Mouse (Mus musculus) E14TG2a.4 (cell line): ENCODE data around the gene Fbh1.
"Not testable (repeated sequence)": the region's sequence is repeated elsewhere in the genome, so short reads cannot be mapped to it uniquely, and the experiment has no call there.

ENCODE experiments used
- H3K27me3 ChIP-seq: 2 replicates; pipeline ENCODE4 v1.6.1; 2014; ENCODE audit warnings: low read length, control low read depth; ENCODE audit not compliant: insufficient read depth
- H3K36me3 ChIP-seq: 2 replicates; pipeline ENCODE4 v1.6.1; 2014; ENCODE audit warnings: low read length, control low read depth; ENCODE audit not compliant: insufficient read depth
- H3K4me1 ChIP-seq: replicated peaks from 2 replicates; pipeline ENCODE4 v1.6.1; 2014; ENCODE audit warnings: low read depth, low read length, control low read depth
- H3K4me3 ChIP-seq: replicated peaks from 2 replicates; pipeline ENCODE4 v1.5.1; 2014; ENCODE audit warnings: mild to moderate bottlenecking, low read length
- H3K9me3 ChIP-seq: 2 replicates; pipeline ENCODE4 v1.6.1; 2014; ENCODE audit warnings: low read length, control low read depth
- CTCF ChIP-seq: conservative IDR thresholded peaks from 2 replicates; pipeline ENCODE4 v1.5.1; 2014; ENCODE audit warnings: low read length
- NANOG ChIP-seq: IDR thresholded peaks from 2 replicates; pipeline ENCODE4 v1.6.1; 2014; ENCODE audit warnings: borderline replicate concordance, low read length, mixed read lengths
- POU5F1 ChIP-seq: IDR thresholded peaks from 2 replicates; pipeline ENCODE4 v1.6.1; 2014; ENCODE audit warnings: low read length, borderline replicate concordance

The Fbh1 gene

GRCm38 (mm10) chr2:11712483-11712990 is 64.8 kb downstream of the Fbh1 start:
- TF ChIP-seq CTCF (no peak), NANOG (no peak), POU5F1 (no peak)
- no peaks in the 10 kb centered on the region for H3K36me3 ChIP-seq
- H3K9me3 ChIP-seq, result no peaks in the 10 kb centered on the region
- H3K4me3 ChIP-seq, result no peak overlapping the region
- H3K27me3 ChIP-seq, result peaks cover 28% of the 10 kb centered on the region
- H3K4me1 ChIP-seq, result 0 out of 2 replicates have a peak, but pooled peaks cover 2% of the 10 kb centered on the region

- H3K9me3 ChIP-seq, H3K36me3 ChIP-seq, H3K4me3 ChIP-seq: not testable (repeated sequence)
- peaks cover 19% of the 10 kb centered on the region for H3K4me1 ChIP-seq
- peaks cover 48% of the 10 kb centered on the region for H3K27me3 ChIP-seq
- TF ChIP-seq CTCF, result peak; percentile 25
These were observed 67.3 kb downstream of the Fbh1 start for GRCm38 (mm10) chr2:11710101-11710500.

- Histone ChIP-seq H3K4me1 (peaks cover 22% of the 10 kb centered on the region), H3K27me3 (peaks cover 56% of the 10 kb centered on the region), H3K36me3 (no peaks in the 10 kb centered on the region), H3K9me3 (no peaks in the 10 kb centered on the region), H3K4me3 (no peak overlapping the region)
- TF ChIP-seq NANOG, result no peak
- TF ChIP-seq POU5F1, result no peak
- no peak for TF ChIP-seq CTCF
These were observed 68.8 kb downstream of the Fbh1 start for GRCm38 (mm10) chr2:11708538-11708937.

- Histone ChIP-seq H3K4me1 (peaks cover 22% of the 10 kb centered on the region), H3K36me3 (no peaks in the 10 kb centered on the region), H3K27me3 (peaks cover 56% of the 10 kb centered on the region), H3K9me3 (no peaks in the 10 kb centered on the region), H3K4me3 (no peak overlapping the region)
- TF ChIP-seq CTCF, result no peak
- TF ChIP-seq POU5F1, result no peak
- no peak for TF ChIP-seq NANOG
These were observed 70.7 kb downstream of the Fbh1 start for GRCm38 (mm10) chr2:11706746-11707065.

GRCm38 (mm10) chr2:11706030-11706745 is 71.2 kb downstream of the Fbh1 start:
- H3K4me3 ChIP-seq, result peak overlapping the region; percentile 76
- TF ChIP-seq NANOG (no peak), CTCF (no peak), POU5F1 (no peak)

GRCm38 (mm10) chr2:11705201-11706025 is 72.0 kb downstream of the Fbh1 start, which contains the start of gene Il15ra:
Gene Il15ra, plus strand, starts transcription at chr2:11705290.
- no peak for TF ChIP-seq NANOG
- no peak for TF ChIP-seq CTCF
- no peak for TF ChIP-seq POU5F1
- H3K4me3 ChIP-seq, result peak within 1 kb of the TSS; percentile 76

More at GRCm38 (mm10) chr2:11706030-11706745, 71.2 kb downstream of the Fbh1 start:
- Histone ChIP-seq H3K27me3 (peaks cover 56% of the 10 kb centered on the region), H3K4me1 (peaks cover 22% of the 10 kb centered on the region), H3K36me3 (no peaks in the 10 kb centered on the region), H3K9me3 (no peaks in the 10 kb centered on the region)

GRCm38 (mm10) chr2:11699905-11700304 is 77.5 kb downstream of the Fbh1 start:
- TF ChIP-seq NANOG, result no peak
- TF ChIP-seq CTCF, result no peak
- no peak for TF ChIP-seq POU5F1
- Histone ChIP-seq H3K4me3 (no peak overlapping the region), H3K4me1 (peaks cover 4% of the 10 kb centered on the region; the same call in 1 of the 2 replicates)

More at GRCm38 (mm10) chr2:11705201-11706025, 72.0 kb downstream of the Fbh1 start, which contains the start of gene Il15ra:
- no peaks in the 10 kb centered on the region for H3K9me3 ChIP-seq
- H3K27me3 ChIP-seq, result peaks cover 56% of the 10 kb centered on the region
- no peaks in the 10 kb centered on the region for H3K36me3 ChIP-seq
- H3K4me1 ChIP-seq, result peaks cover 22% of the 10 kb centered on the region

GRCm38 (mm10) chr2:11698994-11699393 is 78.4 kb downstream of the Fbh1 start:
- Histone ChIP-seq H3K4me3 (no peak overlapping the region), H3K9me3 (peaks cover 7% of the 10 kb centered on the region), H3K4me1 (no peaks in the 10 kb centered on the region), H3K36me3 (no peaks in the 10 kb centered on the region), H3K27me3 (peaks cover 7% of the 10 kb centered on the region)
- TF ChIP-seq NANOG (no peak), POU5F1 (no peak), CTCF (no peak)

More at GRCm38 (mm10) chr2:11699905-11700304, 77.5 kb downstream of the Fbh1 start:
- Histone ChIP-seq H3K27me3 (peaks cover 14% of the 10 kb centered on the region), H3K36me3 (no peaks in the 10 kb centered on the region), H3K9me3 (peaks cover 7% of the 10 kb centered on the region)
